Mouse (Mus musculus) liver, adult (tissue): ENCODE measurements around the gene Btbd9.

Experiments used
- GATA4 ChIP-seq: IDR thresholded peaks from 2 replicates; pipeline ENCODE4 v1.6.1; 2014; ENCODE audit warnings: mild to moderate bottlenecking, low read length; ENCODE audit not compliant: insufficient replicate concordance

Btbd9 gene

DNA sequence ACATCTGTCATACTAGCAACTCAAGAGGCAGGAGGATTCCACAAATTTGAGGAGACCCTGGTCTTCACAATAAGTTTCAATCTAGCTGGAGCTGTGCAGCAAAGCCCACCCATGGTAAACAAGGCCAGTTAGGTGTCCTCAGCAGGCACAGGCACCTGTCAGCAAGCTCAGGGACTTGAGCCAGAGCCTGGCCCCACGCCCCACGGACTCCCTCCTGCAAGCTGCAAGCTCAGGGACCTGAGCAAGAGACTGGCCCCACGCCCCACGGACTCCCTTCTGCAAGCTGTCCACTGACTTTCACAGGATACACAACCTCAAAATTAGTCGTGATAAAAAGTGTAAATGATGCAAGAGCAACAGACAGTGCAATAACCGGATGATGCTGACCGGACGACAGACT is 307.8 kb downstream of the Btbd9 start:
- TF ChIP-seq GATA4: no peak

DNA sequence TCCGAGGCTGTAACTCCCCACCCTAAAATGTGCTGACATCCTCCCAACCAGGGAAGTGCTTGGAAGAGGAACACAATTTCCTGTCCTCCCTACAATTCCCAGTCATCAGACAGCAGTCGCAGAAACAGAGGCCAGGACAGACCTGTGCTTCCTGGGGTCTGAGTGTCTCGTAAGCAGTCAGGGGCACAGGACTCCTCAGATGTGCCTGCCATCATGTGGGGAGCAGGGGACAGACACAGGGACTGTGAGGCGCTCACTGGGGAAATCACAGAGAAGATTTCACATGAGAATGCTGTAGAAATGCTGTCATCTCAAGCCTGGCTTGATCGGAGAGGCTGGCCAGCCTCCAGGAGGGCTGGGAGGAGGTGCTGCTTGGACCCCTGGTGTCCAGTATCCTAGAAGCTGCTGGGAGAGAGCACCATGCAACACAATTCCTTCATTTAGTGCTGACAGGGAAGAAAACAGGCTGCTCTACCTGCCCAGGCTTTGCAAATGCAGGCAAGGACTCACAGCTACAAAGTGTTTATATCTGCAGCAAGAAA is 308.8 kb downstream of the Btbd9 start:
- TF ChIP-seq GATA4: no peak

DNA sequence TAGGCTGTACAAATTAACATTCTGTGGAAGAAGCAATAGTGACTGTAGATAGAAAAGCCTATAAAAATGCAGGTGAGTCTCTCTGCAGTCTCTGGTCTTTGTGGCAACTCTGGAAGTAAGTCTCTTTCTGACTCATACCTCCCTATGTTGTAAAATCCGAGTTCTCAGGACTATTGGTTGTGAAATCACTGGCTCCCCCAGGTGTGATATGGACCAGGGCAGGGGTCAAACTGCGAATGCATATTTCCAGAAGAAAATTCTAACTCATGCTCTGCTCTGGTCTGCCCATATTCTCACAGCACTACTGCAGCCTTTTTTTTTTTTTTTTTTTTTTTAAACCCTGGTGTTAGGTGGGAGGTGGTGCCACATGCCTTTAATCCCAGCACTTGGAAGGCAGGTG is 312.8 kb downstream of the Btbd9 start:
- no peak for TF ChIP-seq GATA4

DNA sequence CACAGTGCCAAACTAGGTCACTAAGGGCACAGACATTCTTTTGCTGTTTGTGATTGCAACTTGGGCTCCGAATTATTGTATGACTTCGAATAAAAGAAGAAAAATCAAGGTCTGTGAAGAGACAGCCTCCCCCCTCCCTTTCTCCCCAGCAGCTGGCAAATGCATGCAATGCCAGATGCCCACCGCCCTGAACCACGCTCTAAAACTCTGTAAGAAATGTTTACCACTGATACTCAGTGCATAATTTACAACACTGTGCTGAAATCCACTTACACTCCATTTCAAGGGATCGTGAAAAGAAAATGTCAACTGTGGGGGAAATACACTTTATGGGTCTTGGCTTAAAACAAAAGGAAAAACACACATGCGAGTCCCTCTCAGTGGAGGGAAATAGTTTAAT is 313.3 kb downstream of the Btbd9 start:
- TF ChIP-seq GATA4: no peak

DNA sequence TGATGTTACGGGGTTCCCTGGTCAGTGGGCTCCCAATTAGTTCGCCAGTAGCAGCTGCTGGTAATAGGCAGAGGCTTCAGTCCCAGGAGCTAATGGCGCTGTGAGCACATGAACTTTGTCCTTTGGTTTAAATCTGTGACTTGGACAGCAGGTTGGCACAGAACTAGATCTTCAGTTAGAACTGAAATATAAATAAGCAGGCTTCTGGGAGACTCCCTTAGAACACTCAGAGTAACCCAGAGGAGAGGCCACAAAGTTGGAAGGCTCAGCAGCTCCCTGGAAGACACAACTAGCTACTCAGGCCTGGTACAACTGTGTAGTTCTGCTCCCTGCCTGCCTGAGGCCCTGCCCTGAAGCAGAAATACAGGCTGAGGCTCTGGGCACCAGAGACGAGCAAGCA is 313.8 kb downstream of the Btbd9 start:
- TF ChIP-seq GATA4: no peak

DNA sequence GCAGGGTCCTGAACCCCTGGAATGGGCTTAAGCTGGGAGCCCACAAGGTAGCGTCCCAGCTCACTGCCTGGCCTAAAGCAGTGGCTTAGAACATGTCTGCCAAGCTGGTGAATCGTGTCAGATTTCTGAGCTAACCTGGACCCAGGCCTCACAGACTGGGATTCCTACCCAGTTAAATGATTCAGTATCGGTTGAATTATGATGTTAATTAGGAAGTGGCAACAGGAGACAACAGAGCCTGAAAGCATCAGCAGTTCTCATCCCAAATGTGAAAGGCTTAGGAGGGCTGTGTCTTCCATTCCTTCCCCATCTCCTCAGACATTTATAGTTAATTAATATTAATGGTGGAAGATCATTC is 314.3 kb downstream of the Btbd9 start:
- TF ChIP-seq GATA4: no peak

DNA sequence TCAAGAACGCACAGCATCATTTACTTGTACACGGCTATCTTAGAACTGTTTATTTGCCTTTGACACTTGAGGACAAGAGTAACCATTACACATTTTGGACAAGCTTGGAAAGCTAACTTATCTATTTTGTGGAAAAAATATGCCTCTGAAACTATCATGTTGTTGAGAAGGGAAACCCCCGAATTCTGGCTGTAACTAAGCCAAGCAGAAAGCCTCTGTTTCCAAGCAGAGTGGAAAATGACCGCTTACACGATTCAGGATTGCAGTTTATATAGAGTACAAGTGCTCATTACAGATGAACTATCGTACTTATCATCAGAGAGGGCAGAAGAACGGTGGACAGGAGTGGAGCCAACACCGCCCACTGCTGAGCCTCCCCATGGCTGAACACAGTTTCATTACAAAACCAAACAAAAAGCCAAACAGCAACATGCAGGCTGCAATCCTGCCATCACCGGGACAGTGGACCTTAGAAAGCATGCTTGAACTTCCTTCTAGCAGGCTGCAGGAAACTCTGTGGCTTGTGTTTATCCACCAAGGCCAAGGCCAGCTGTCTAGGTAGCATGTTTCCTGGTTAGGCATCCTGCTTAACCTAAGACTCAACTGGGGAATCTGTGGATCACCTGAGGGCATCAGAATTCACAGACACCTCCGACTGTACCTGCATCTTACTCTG is 314.8 kb downstream of the Btbd9 start:
- no peak for TF ChIP-seq GATA4

DNA sequence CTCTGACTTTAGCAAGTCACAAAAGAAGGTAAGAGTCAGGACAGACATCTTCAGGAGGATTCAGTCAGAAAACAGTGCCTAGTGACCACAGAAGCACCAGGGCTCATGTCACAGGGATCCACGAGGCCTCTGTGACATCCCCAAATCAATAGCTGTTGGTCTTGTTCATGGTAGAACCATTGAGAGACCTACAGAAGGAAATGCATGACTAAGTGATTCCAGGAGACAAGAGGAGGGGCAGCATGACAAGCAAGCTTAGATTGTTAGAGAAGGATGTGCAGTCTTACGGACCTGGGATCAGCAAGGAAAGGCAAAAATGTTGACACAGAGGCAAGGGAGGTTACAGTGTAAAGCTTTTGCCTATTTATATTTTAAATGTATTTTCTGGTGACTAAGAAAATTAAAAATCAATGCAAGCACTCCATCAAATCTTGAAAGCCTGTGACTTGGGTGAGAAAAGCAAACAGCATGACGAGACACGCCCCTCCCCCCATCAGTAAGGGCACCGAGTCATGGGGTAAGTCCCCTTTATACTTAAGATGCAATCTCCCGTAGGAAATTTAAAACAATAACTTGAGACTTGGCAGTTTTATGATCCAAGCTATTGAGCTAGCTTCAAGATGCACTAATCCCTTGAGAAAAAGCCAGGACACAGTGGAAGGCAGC is 315.5 kb downstream of the Btbd9 start:
- TF ChIP-seq GATA4: no peak

DNA sequence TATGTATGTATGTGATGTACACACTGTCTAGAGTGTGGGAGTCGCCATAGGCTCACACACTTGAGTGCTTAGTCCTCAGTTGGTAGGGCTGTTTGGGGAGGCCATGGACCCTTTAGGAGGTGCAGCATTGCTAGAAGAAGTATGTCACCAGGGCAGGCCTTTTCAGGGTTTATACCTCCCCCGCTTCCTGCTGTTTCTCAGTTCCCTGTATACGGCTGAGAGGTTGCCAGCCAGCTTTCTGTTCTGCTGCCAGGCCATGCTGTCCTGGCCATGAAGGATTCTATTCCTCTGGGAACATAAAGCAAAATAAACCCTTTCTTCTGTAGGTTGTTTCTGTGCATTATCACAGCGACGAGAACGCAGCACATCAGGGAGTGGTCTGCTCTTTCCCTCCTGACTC is 316.4 kb downstream of the Btbd9 start:
- TF ChIP-seq GATA4: no peak

DNA sequence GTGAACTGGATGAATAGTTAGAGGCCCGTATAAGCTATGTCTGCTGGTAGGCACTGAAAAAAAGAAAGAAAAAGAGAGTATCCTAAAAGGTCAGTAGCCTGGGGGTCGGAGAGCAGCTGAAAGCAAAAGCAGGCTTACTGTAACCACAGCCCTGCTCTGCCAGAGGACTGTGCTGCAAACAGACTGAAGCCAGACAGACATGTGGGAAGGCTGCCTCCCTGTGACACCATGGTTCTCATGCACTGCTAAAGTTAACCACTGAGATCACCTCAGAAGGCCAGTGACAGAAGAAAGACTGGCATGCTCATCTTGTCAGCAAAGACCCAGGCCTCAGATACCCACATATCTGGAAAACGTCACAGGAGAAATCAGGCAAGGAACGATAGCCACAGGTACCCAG is 317.8 kb downstream of the Btbd9 start:
- no peak for TF ChIP-seq GATA4

DNA sequence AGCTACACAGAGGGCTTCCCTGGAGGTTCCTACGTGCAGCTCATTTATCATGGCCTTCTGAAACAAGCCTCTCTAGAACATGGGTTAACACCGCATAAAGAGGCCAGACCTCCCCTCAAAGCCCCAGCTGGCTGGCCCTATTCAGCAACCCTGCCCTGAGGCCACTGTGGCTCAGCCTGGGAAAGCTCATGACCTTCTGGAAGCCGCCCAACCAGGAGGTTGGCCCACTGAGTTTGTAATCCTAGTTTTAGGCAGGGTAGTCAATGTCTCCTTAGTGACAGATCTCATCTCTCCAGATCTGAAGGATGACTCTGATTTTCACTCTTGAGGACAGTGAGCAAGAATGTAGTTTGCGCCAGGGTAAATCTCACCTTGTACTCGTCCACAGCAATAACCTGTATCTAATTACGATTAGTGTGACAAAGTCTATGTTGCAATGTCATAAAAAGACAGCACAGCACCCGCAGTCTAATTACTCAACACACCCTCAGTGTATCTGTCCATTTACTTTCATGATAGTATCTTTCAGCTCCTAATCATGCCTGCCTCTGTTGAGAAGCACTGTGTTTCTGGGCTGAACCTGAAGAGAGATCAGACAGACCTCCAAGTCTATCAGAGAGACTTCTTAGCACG is 320.2 kb downstream of the Btbd9 start:
- TF ChIP-seq GATA4: no peak

DNA sequence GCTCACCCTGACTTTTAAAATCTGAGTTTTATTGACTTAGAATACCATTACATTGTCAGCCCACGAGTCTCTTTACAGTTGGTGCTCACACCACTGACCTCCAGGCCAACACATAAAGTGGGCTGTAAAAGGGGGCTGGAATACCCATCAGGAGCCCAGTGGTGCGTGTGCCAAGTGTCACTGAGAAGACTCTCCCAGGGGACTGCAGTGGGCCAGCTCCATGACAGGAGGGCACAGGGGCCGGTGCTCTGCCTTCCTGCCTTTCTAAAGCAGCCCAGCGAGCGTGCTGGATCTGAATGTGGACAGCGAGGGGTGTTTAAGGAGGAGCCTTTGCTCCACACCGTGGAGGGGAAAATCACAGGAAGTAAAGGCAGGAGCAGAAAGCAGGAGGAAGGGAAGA is 322.4 kb downstream of the Btbd9 start:
- no peak for TF ChIP-seq GATA4

DNA sequence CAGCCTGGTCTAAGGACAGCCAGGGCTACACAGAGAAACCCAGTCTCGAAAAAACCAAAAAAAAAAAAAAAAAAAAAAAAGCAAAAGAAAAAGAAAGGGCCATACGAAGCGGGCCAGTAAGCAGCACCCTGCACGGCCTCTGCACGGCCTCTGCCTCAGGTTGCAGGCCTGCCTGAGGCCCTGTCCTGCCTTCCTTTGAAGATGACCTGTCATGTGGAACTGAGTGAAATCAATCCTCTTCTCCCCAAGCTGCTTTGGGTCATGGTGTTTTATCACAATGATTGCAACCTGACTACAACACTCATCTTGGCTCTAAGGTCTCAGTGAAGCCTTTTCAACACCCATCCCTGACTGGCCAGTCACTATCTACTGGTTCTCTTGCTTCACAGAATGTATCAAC is 323.3 kb downstream of the Btbd9 start:
- TF ChIP-seq GATA4: no peak

DNA sequence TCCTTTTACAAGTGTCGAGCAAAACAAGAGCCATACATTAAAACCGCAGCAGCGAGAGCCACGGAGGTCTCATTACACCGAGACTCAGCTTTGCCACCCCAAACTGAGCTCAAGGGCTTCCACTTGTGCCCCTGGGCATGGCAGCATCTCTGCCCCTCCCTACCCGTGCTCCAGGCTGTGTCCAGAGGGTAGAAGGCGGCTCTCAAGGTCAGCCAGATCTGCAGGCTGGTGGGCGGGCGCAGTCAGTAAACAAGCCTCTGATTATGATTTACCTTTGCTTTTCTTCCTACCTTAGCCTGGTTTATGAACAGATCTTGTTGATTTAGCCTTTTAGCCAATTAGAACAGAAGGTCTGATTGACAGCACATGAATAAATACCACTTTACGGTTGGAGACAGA is 331.0 kb downstream of the Btbd9 start:
- no peak for TF ChIP-seq GATA4

DNA sequence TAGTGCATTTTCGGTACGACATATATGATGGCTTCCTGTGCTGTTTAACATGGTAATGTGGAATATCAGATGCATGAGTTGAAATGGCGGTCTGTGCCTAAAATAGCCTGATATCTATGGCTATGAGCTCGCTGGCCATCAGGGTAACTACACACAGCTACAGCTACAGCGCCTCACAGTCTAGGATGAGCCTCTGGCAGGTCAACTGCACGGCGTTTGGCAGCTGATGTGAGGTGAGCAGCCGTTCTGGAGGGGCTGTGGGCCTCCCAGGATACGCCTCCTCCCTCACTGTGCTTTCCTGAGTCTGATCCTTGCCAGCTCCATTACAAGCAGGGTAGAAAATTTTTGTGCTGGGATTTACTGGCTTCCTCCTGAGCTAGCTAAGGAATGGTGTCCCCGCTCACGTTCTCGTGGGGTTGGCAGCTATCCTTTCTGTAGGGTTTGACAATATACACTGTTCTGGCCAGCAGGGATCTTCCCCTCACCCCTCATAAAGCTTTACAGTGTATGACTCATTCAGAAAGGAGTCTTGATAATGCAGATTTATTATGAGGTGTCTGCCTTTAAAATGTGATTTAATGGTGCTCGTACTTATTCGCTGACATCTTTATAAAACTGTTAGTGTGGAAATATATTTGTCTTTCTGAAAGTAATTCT is 331.5 kb downstream of the Btbd9 start:
- TF ChIP-seq GATA4: no peak

DNA sequence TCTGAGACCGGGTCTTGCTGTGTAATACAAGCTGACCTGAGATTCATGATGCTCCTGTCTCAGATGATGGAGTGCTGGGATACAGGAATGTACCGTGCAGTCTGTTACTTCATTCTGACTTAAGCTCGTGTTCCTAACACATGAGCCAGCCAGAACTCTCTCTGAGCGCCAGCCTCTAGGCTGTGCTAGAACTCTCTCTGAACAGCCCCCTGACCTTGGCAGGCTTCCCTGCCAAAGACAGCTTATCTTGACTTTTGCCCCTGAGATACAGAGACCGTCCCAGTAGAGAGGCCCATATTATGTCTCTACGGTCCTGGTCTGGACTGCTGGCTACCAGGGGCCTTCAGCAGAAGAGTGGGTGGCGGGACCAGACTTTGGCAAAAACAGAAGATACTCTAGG is 332.7 kb downstream of the Btbd9 start:
- no peak for TF ChIP-seq GATA4

DNA sequence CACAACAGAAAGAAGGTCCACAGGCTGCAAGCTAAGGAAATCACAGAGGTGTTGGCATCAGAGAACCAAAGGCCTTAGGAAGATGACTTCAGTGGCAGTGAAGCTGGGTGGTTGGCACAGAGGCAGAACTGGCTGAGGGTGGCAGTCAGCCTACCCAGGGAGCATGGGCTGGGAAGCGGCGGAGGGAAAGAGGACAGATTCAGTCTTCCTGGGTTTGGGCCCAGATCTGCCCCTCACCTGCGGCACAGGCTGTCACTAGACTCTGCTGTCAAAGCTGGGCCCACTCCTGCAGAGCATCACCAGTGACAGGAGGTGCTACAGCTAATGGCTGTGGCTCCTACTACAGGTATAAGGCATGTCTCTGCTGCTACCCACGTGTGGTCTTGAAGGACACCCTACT is 333.6 kb downstream of the Btbd9 start:
- no peak for TF ChIP-seq GATA4
